Mouse (Mus musculus): ENCODE results near the gene Magea4. TPM values are rescaled to one million over a fixed set of nuclear protein-coding genes. Genes with fewer than 3 reads are reported as not detected.

Gene Magea4
- not detected for total RNA-seq (2021)

DNA sequence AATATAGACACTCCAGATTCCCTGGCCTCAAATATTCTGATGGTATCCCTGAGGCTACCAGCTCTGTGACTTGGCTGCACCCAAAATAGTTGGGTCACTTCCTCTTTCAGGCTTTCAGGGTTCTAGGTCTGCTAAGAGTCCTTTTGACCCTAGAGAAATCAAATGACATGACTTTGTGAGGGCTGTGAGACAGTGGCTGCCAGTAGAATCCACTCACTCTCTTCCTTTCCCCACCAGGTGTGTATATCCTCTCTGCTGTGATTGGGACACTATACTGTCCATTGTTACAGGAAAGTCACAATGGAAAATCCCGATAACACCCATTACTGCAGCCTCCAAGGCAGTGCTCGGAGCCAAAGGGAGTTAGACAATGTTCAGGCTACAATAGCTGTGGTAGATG, at the start of gene Magea4:
Magea4 (plus strand) TSS at position 301 of the 400 bp plus-strand sequence.
- no peak for DNase-seq

DNA sequence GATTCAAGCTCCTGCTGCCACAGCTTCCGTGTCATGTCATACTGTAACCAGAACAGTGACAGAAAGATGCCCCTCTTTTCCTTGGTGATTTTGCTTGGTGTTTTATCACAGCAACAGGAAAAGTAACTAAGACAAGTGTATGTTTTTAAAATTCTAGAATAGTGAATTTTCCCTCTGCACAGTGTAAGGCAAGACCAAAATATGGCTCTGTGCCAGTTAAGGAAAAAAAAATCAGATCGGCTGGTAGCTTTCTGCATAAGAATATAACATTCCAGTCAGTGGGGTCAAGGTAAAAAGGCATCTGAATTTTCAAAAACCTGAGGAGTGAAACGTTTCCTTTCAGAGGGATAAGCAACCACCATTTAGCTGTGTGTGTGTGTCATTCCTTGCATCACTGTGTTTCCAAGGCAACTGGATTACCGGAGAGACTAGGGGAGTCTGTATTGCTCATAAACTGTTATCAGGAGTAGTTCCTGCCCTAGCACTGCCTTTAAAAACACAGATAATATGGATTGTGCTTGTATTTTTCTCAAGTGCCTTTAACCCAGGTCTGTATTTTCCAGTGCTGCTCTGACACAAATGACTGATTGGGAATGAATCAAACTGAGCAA, 18.8 kb upstream of the Magea4 start:
- DNase-seq = no peak

DNA sequence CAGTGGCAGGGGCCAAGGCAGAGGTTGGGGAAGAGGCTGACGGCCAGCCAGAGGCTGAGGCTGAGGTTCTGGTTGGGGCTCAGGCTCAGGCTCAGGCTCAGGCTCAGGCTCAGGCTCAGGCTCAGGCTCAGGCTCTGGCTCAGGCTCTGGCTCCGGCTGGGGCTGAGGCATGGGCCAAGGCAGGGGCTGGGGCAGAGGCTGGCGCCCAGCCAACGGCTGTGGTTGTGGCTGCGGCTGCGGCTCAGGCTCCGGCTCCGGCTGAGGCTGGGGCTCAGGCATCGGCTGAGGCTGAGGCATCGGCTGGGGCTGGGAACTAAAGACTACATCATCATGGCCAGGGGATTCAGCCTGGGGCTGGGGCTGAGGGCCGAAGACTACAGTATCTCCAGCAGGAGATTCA, 48.8 kb downstream of the Magea4 start:
- no peak for DNase-seq

Small RNA genes lying within 50 kb of the gene (microRNA-seq; reads per million reads assigned to microRNA genes)
- gene Mir224 (236 to 301 reads per million in 2 experiments), gene Mir452 (9.2 to 11.7 reads per million in 2 experiments)

Other genes with a start within 250 kb of the Magea4 start
- not detected for gene Fate1, start 249.0 kb upstream of the Magea4 start, total RNA-seq (2021)
- under 1 TPM; 0.16 to 0.79 TPM for gene Cnga2, start 230.2 kb upstream of the Magea4 start, total RNA-seq (2021)
- 1 to 10 TPM in 1 of 2 experiments, under 1 TPM in 1; 0.88 to 1.1 TPM for gene Gabre, start 52.8 kb downstream of the Magea4 start, total RNA-seq (2021)
- gene Magea10, start 164.8 kb downstream of the Magea4 start, total RNA-seq (2021) = not detected

Measured in heart, postnatal 4 days (tissue).